Mouse (Mus musculus): Measurements from ENCODE around the gene Blmh.

DNA sequence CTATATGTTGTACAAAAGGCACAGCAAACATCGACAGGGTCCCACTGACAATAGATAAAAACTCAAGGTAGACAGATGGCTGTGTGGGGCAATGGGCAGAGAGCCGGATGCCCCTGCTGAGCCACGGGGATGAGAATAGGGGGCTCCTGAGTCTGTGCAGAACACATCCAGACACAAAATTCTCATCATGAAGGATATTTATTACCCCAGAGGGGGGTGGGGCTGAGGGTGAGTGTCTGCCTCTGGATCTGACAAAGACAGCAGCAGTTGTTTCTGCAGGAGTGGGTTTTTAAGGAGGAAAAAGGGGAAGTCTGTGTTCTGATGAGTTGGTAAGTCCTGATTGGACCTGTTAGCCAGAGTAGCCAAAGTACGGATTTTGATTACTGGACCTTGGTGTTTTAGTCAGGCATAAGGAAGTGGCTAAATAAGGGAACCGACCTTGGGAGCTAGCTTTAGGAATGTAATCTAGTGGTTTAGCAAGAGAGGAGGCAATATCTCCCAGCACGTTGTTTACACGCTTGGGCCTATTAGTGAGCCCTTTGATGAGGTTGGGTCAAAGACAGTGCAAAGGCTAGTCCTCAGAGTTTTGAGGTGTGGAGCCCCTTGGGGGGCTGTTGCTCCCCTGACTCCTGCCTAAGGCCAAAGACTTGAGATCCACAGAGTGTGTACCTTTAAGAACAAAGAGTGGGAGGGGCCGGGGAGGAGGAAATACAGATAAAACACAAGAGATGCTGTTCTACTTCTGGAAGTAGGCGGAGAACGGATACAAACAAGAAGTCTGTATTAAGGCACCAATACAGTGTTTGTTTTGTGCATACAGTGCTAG is 35.1 kb upstream of the Blmh start:
- no peak for TF ChIP-seq CTCF (IDR thresholded peaks at IDR 0.05; ENCODE audit: low read depth)
- TF ChIP-seq EP300 (IDR thresholded peaks at IDR 0.05; ENCODE audit: low read depth) = no peak

Measured in liver, embryonic 14.5 days (tissue).